Mouse (Mus musculus) midbrain, embryonic 11.5 days (tissue): ENCODE measurements at regions not wholly inside any gene's neighbourhood (a gene's known extent, or its start where the extent isn't known, plus 50 kb on each side); places are given as distances from the start of the nearest gene placed in this dataset.

Source experiments
- ATAC-seq: fragments of 200-750 bp; cut with Nextera tagmentation; 2 replicates; pipeline ENCODE4 v1.8.0; 2017; ENCODE audit warnings: moderate TSS enrichment, moderate library complexity; ENCODE audit not compliant: low FRiP score
- DNase-seq: peaks from one replicate; pipeline ENCODE4 v3.0.0; 2015; ENCODE audit warnings: low spot score; ENCODE audit errors: missing footprints
- H3K27ac ChIP-seq: fragments of 300-500 bp; sonication (generic); 2 replicates; pipeline ENCODE4 v1.5.1; 2014; ENCODE audit warnings: low read depth, low read length
- H3K27me3 ChIP-seq: fragments of 300-500 bp; sonication (generic); 2 replicates; pipeline ENCODE4 v1.6.1; 2014; ENCODE audit warnings: mild to moderate bottlenecking, low read length, moderate library complexity, mixed read lengths; ENCODE audit not compliant: control insufficient read depth, insufficient read depth
- H3K36me3 ChIP-seq: fragments of 300-500 bp; sonication (generic); 2 replicates; pipeline ENCODE4 v1.6.1; 2014; ENCODE audit warnings: mild to moderate bottlenecking, low read length, moderate library complexity, mixed read lengths; ENCODE audit not compliant: control insufficient read depth, insufficient read depth
- H3K4me1 ChIP-seq: fragments of 300-500 bp; sonication (generic); 2 replicates; pipeline ENCODE4 v1.6.1; 2014; ENCODE audit warnings: low read length; ENCODE audit not compliant: control insufficient read depth, insufficient read depth
- H3K4me2 ChIP-seq: fragments of 300-500 bp; sonication (generic); 2 replicates; pipeline ENCODE4 v1.6.1; 2014; ENCODE audit warnings: mild to moderate bottlenecking, moderate library complexity
- H3K4me3 ChIP-seq: fragments of 300-500 bp; sonication (generic); 2 replicates; pipeline ENCODE4 v1.5.1; 2014; ENCODE audit warnings: low read depth, low read length
- H3K9ac ChIP-seq: fragments of 300-500 bp; sonication (generic); 2 replicates; pipeline ENCODE4 v1.6.1; 2014; ENCODE audit warnings: low read length
- H3K9me3 ChIP-seq: fragments of 300-500 bp; sonication (generic); 2 replicates; pipeline ENCODE4 v1.6.1; 2016; ENCODE audit warnings: low read length; ENCODE audit not compliant: control insufficient read depth
- WGBS: fragments of 180-500 bp; shearing (Covaris S2); extraction: QIAGEN DNeasy Blood & Tissue Kit; methylation state at CpG from one replicate; pipeline ENCODE4 v1.1.7; 2014; 5-methylcytosine and 5-hydroxymethylcytosine counted together

- Histone ChIP-seq H3K9me3 (no peaks in the 10 kb centered on the region), H3K4me2 (no peak overlapping the region), H3K9ac (no peak overlapping the region), H3K4me1 (no peaks in the 10 kb centered on the region), H3K27ac (no peak overlapping the region), H3K27me3 (no peaks in the 10 kb centered on the region), H3K4me3 (no peak overlapping the region), H3K36me3 (no peaks in the 10 kb centered on the region)
- 87% methylated on average over 5 of the region's 5 CpGs for WGBS
- ATAC-seq (no peak), DNase-seq (no peak)
Observed at GRCm38 (mm10) chr13:102065274-102065640, 297.2 kb upstream of the Pik3r1 start.

- Histone ChIP-seq H3K27ac (no peak overlapping the region), H3K27me3 (no peaks in the 10 kb centered on the region), H3K36me3 (no peaks in the 10 kb centered on the region), H3K9ac (no peak overlapping the region), H3K4me2 (no peak overlapping the region), H3K4me1 (no peaks in the 10 kb centered on the region), H3K4me3 (no peak overlapping the region), H3K9me3 (no peaks in the 10 kb centered on the region)
- DNase-seq (no peak), ATAC-seq (no peak)
- WGBS = 91% methylated on average over 5 of the region's 5 CpGs
Observed at GRCm38 (mm10) chr13:102065796-102066195, 297.8 kb upstream of the Pik3r1 start.

- Histone ChIP-seq H3K4me3 (no peak overlapping the region), H3K36me3 (no peaks in the 10 kb centered on the region), H3K4me1 (no peaks in the 10 kb centered on the region), H3K9ac (no peak overlapping the region), H3K9me3 (no peaks in the 10 kb centered on the region), H3K27ac (no peak overlapping the region), H3K4me2 (no peak overlapping the region), H3K27me3 (no peaks in the 10 kb centered on the region)
- 73% methylated on average over 3 of the region's 3 CpGs for WGBS
- ATAC-seq (no peak), DNase-seq (no peak)
Observed at GRCm38 (mm10) chr13:102070740-102071139, 302.7 kb upstream of the Pik3r1 start.

GRCm38 (mm10) chr13:102072366-102072765 lies 304.3 kb upstream of the Pik3r1 start:
- no peak overlapping the region for H3K27ac ChIP-seq
- no peak overlapping the region for H3K9ac ChIP-seq
- H3K4me3 ChIP-seq = no peak overlapping the region
- no peaks in the 10 kb centered on the region for H3K9me3 ChIP-seq
- H3K4me1 ChIP-seq = no peaks in the 10 kb centered on the region
- H3K27me3 ChIP-seq = no peaks in the 10 kb centered on the region
- no peak overlapping the region for H3K4me2 ChIP-seq
- no peaks in the 10 kb centered on the region for H3K36me3 ChIP-seq
- 87% methylated on average over 4 of the region's 4 CpGs for WGBS
- no peak for DNase-seq
- no peak for ATAC-seq

- Histone ChIP-seq H3K4me1 (no peaks in the 10 kb centered on the region), H3K4me3 (no peak overlapping the region), H3K27me3 (no peaks in the 10 kb centered on the region), H3K27ac (no peak overlapping the region), H3K9ac (no peak overlapping the region), H3K4me2 (no peak overlapping the region), H3K36me3 (no peaks in the 10 kb centered on the region), H3K9me3 (no peaks in the 10 kb centered on the region)
- ATAC-seq = no peak
- 60% methylated on average over 1 of the region's 1 CpGs for WGBS
- DNase-seq = no peak
Observed at GRCm38 (mm10) chr13:102087766-102088165, 319.7 kb upstream of the Pik3r1 start.

- H3K27ac ChIP-seq = no peak overlapping the region
- DNase-seq (no peak), ATAC-seq (no peak)
- no peak overlapping the region for H3K4me2 ChIP-seq
- WGBS = 82% methylated on average over 5 of the region's 5 CpGs
- H3K9ac ChIP-seq = no peak overlapping the region
- H3K9me3 ChIP-seq = no peaks in the 10 kb centered on the region
- H3K4me3 ChIP-seq = no peak overlapping the region
- no peaks in the 10 kb centered on the region for H3K36me3 ChIP-seq
- H3K4me1 ChIP-seq = no peaks in the 10 kb centered on the region
- H3K27me3 ChIP-seq = no peaks in the 10 kb centered on the region
Observed at GRCm38 (mm10) chr13:102089551-102089950, 321.5 kb upstream of the Pik3r1 start.

- Histone ChIP-seq H3K9ac (no peak overlapping the region), H3K4me3 (no peak overlapping the region), H3K36me3 (no peaks in the 10 kb centered on the region), H3K27ac (no peak overlapping the region), H3K4me1 (no peaks in the 10 kb centered on the region), H3K9me3 (no peaks in the 10 kb centered on the region), H3K27me3 (no peaks in the 10 kb centered on the region), H3K4me2 (no peak overlapping the region)
- DNase-seq (no peak), ATAC-seq (no peak)
- 91% methylated on average over 4 of the region's 4 CpGs for WGBS
Observed at GRCm38 (mm10) chr13:102094193-102094592, 326.2 kb upstream of the Pik3r1 start.

GRCm38 (mm10) chr13:102103161-102103560 lies 335.1 kb upstream of the Pik3r1 start:
- no peak for ATAC-seq
- DNase-seq = no peak
- Histone ChIP-seq H3K4me2 (no peak overlapping the region), H3K27me3 (no peaks in the 10 kb centered on the region), H3K4me3 (no peak overlapping the region), H3K36me3 (no peaks in the 10 kb centered on the region), H3K9ac (no peak overlapping the region), H3K9me3 (no peaks in the 10 kb centered on the region), H3K4me1 (no peaks in the 10 kb centered on the region), H3K27ac (no peak overlapping the region)
- 95% methylated on average over 1 of the region's 1 CpGs for WGBS

- no peaks in the 10 kb centered on the region for H3K36me3 ChIP-seq
- 48% methylated on average over 1 of the region's 1 CpGs for WGBS
- no peaks in the 10 kb centered on the region for H3K27me3 ChIP-seq
- H3K27ac ChIP-seq = no peak overlapping the region
- ATAC-seq (no peak), DNase-seq (no peak)
- no peak overlapping the region for H3K4me2 ChIP-seq
- no peak overlapping the region for H3K4me3 ChIP-seq
- no peaks in the 10 kb centered on the region for H3K4me1 ChIP-seq
- no peak overlapping the region for H3K9ac ChIP-seq
- H3K9me3 ChIP-seq = no peaks in the 10 kb centered on the region
Observed at GRCm38 (mm10) chr13:102106188-102106587, 338.2 kb upstream of the Pik3r1 start.

GRCm38 (mm10) chr13:102108204-102108603 lies 340.2 kb upstream of the Pik3r1 start:
- Histone ChIP-seq H3K9me3 (no peaks in the 10 kb centered on the region), H3K27me3 (no peaks in the 10 kb centered on the region), H3K4me1 (no peaks in the 10 kb centered on the region), H3K9ac (no peak overlapping the region), H3K27ac (no peak overlapping the region), H3K36me3 (no peaks in the 10 kb centered on the region), H3K4me3 (no peak overlapping the region), H3K4me2 (no peak overlapping the region)
- no peak for ATAC-seq
- WGBS = 74% methylated on average over 1 of the region's 1 CpGs
- no peak for DNase-seq
